In the genomic region with DNA sequence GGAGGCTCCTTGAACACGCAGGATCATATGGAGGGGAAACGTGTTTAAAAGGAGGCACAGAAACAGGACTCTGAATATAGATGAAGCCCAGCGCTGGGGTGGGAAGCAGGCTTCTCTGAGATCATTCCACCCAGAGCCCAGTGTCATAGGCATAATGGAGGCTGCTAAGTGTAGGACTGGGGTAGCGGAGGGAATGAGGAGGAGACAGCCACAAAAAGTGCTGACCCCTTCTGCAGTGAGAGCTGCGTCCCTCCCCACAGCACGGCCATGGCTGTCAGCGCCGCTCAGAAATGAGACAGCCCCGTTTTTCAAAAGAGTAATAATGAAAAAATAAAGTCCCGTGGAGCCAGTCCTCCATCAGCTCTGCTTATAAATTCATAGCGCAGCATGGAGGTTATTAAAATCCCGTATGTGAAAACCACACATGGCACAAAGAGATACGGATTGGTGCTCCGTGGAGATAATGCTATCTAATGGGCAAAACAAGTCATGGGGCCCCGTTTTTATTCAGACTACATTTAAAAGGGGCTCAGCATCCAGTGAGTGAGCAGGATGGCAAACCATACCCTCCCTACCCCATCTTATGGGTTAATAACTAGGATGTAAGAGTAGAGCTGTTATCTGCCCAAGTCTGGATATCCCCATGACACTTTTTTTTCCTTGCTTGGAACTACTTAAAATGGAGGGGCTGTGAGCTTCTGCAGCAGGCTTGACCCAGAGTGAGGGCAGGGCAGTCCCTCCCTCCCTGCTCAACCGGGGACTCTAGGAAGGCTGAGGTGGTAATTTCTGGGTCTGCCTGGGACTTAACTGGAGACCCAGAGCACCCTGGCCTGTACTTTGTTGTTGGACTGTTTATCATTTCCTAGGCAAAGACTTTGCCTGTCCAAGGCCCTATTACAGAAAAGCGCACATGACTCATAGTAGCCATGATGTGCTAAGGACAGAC, we compare ENCODE assay signal across 13 mouse cellular contexts.
DNase-seq lines count a peak whose midpoint lies in the region; ATAC-seq and TF ChIP-seq lines count a peak whose summit lies in the region.
"Had no signal": no experiment of that assay in that cellular context is flagged by ENCODE, and none has a peak within 500 bp of the region (broad histone marks: within the 10 kb centered on the region; RNA-seq: fewer than 3 reads in every experiment).

No protein-coding gene starts in this region.

- intact Hi-C loops in gastrocnemius, postnatal 36 days (cut with DNase I) = no loop called here

- H3K4me1 ChIP-seq in forebrain, embryonic 15.5 days = peaks cover 12% of the 10 kb centered on the region
- peaks cover 13% of the 10 kb centered on the region for H3K4me1 ChIP-seq in liver, embryonic 13.5 days (replicated peaks)
- peaks cover 4% of the 10 kb centered on the region; the same call in 1 of the 2 replicates for H3K4me1 ChIP-seq in midbrain, postnatal 0 days (ENCODE audit: insufficient read depth, low read length)

- no peak overlapping the region for H3K27ac ChIP-seq in forebrain, embryonic 15.5 days (replicated peaks)
- no peak overlapping the region; the same call in 1 of the 2 replicates for H3K27ac ChIP-seq in liver, embryonic 13.5 days
- H3K27ac ChIP-seq in midbrain, postnatal 0 days (ENCODE audit: low read depth, low read length) = no peak overlapping the region
- H3K27ac ChIP-seq: embryonic facial prominence, embryonic 15.5 days; heart, adult 2 months had no signal

- H3K27me3 ChIP-seq in forebrain, embryonic 15.5 days = no peaks in the 10 kb centered on the region
- no peaks in the 10 kb centered on the region for H3K27me3 ChIP-seq in liver, embryonic 13.5 days
- no peaks in the 10 kb centered on the region for H3K27me3 ChIP-seq in midbrain, postnatal 0 days (ENCODE audit: insufficient read depth, low read length)
- H3K27me3 ChIP-seq: embryonic facial prominence, embryonic 15.5 days had no signal

- WGBS in forebrain, embryonic 15.5 days = 72% methylated on average over 17 of the region's 17 CpGs
- WGBS in liver, embryonic 13.5 days (ENCODE audit: insufficient replicate concordance) = 67% methylated on average over 17 of the region's 17 CpGs
- WGBS in midbrain, postnatal 0 days = 42% methylated on average over 17 of the region's 17 CpGs

- no peaks in the 10 kb centered on the region for H3K9me3 ChIP-seq in forebrain, embryonic 15.5 days
- H3K9me3 ChIP-seq in liver, embryonic 13.5 days (replicated peaks) = no peaks in the 10 kb centered on the region
- no peaks in the 10 kb centered on the region for H3K9me3 ChIP-seq in midbrain, postnatal 0 days (ENCODE audit: low read length)
- H3K9me3 ChIP-seq: embryonic facial prominence, embryonic 15.5 days had no signal

- peak; percentile 31 to 33 for DNase-seq in adrenal gland, postnatal 36 days
- no peak for DNase-seq in adrenal gland, postnatal 25 days
- peak; percentile 18 for DNase-seq in liver, embryonic 13.5 days
- DNase-seq in midbrain, postnatal 0 days (ENCODE audit: low spot score) = no peak
- DNase-seq in kidney, postnatal 10 days = no peak
- DNase-seq in gastrocnemius, postnatal 36 days = no peak
- DNase-seq in heart, adult 8-10 months (ENCODE audit: low spot score) = no peak
- DNase-seq: heart, adult 2 months; kidney, adult 18-20 months; lung, postnatal 4 days; thymus, adult 2 months had no signal

- H3K4me2 ChIP-seq in forebrain, embryonic 15.5 days (replicated peaks) = no peak overlapping the region
- H3K4me2 ChIP-seq in liver, embryonic 13.5 days = peak overlapping the region; percentile 25
- no peak overlapping the region for H3K4me2 ChIP-seq in midbrain, postnatal 0 days (ENCODE audit: low read depth, low read length, poor library complexity, severe bottlenecking)
- H3K4me2 ChIP-seq: embryonic facial prominence, embryonic 15.5 days had no signal

- no peaks in the 10 kb centered on the region for H3K36me3 ChIP-seq in forebrain, embryonic 15.5 days
- H3K36me3 ChIP-seq in liver, embryonic 13.5 days = no peaks in the 10 kb centered on the region
- H3K36me3 ChIP-seq in midbrain, postnatal 0 days (ENCODE audit: insufficient read depth, low read length) = no peaks in the 10 kb centered on the region
- H3K36me3 ChIP-seq: embryonic facial prominence, embryonic 15.5 days had no signal

- no peak overlapping the region for H3K9ac ChIP-seq in forebrain, embryonic 15.5 days (replicated peaks)
- no peak overlapping the region for H3K9ac ChIP-seq in liver, embryonic 13.5 days
- H3K9ac ChIP-seq in midbrain, postnatal 0 days (replicated peaks; ENCODE audit: low read length, poor library complexity, severe bottlenecking) = no peak overlapping the region
- H3K9ac ChIP-seq: embryonic facial prominence, embryonic 15.5 days had no signal

- peak; percentile 63; the same call in 1 of the 2 replicates for ATAC-seq in forebrain, embryonic 15.5 days (replicated peaks)
- peak; percentile 85 for ATAC-seq in liver, embryonic 13.5 days (ENCODE audit: low read depth)
- peak; percentile 70; the same call in 1 of the 2 replicates for ATAC-seq in midbrain, postnatal 0 days (ENCODE audit: low FRiP score)

- no peak for TF ChIP-seq CTCF in midbrain, postnatal 0 days (IDR thresholded peaks at IDR 0.05)

- no peak overlapping the region for H3K4me3 ChIP-seq in forebrain, embryonic 15.5 days
- no peak overlapping the region for H3K4me3 ChIP-seq in liver, embryonic 13.5 days (replicated peaks)
- no peak overlapping the region for H3K4me3 ChIP-seq in midbrain, postnatal 0 days (ENCODE audit: low read depth, low read length)
- H3K4me3 ChIP-seq: embryonic facial prominence, embryonic 15.5 days; heart, adult 2 months had no signal

Comparison
In these comparisons a context has a peak if more than half of its experiments do, and no peak if none do; other contexts are left out.
1. DNase-seq: peak in adrenal gland, postnatal 36 days (2 of 2) and liver, embryonic 13.5 days (single experiment); none in adrenal gland, postnatal 25 days (single experiment), midbrain, postnatal 0 days (single experiment), kidney, postnatal 10 days (single experiment), gastrocnemius, postnatal 36 days (0 of 2) and heart, adult 8-10 months (single experiment).
2. Peak in every context shown above with its lines, with median percentiles within 50 percentile points of each other: ATAC-seq.